Mouse (Mus musculus): ENCODE data around the gene Arl14ep. TPM values are rescaled to one million over a fixed set of nuclear protein-coding genes. Genes with fewer than 3 reads are reported as not detected.
A peak's percentile ranks its signal among the peaks of the same experiment; 100 is the strongest.
"Not testable (repeated sequence)": the region's sequence is repeated elsewhere in the genome, so short reads cannot be mapped to it uniquely, and the experiment has no call there.

Arl14ep gene
- polyA plus RNA-seq (2011; ENCODE audit: insufficient read length, low read depth, missing spikeins), result 88.1 and 131 TPM in 2 replicates

- H3K27ac ChIP-seq (ENCODE audit: insufficient read depth, low read length), result peak within 1 kb of the TSS; percentile 90
- H3K4me3 ChIP-seq (ENCODE audit: insufficient read depth, low read length), result peak within 1 kb of the TSS; percentile 91
- H3K4me1 ChIP-seq (ENCODE audit: control insufficient read depth, insufficient read depth, low read length), result peaks cover 3% of the 10 kb centered on the region; the same call in 1 of the 2 replicates
- peak; percentile 73 for TF ChIP-seq POLR2A (IDR thresholded peaks at IDR 0.05; ENCODE audit: low read depth, low read length)
- TF ChIP-seq CTCF (IDR thresholded peaks at IDR 0.05; ENCODE audit: borderline replicate concordance, insufficient read depth, low read length), result no peak
Observed at GRCm38 (mm10) chr2:106973959-106974639, at the start of gene Arl14ep. Arl14ep (minus strand) TSS chr2:106974424.

DNA sequence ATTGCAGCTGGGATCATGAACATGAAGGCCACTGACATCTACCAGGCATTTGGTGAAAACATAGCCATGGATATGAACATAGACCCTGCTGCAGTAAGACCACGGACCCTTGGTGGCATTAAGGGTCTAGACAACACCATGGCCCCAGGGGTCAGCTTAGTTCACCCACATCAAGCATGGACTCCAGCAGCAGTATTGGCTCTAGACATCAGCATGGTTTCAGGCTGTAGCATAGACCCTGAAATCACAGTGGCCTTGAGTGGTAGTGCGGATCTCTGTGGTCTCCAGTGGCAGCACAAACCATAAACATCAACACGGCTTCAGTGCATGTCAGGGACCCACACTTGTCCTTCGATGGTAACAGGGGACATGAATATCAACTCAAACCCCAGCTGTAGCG lies 48.5 kb upstream of the Arl14ep start:
- no peak overlapping the region for H3K27ac ChIP-seq (ENCODE audit: insufficient read depth, low read length)
- H3K4me3 ChIP-seq (ENCODE audit: insufficient read depth, low read length), result no peak overlapping the region
- no peaks in the 10 kb centered on the region for H3K4me1 ChIP-seq (ENCODE audit: control insufficient read depth, insufficient read depth, low read length)
- TF ChIP-seq POLR2A (IDR thresholded peaks at IDR 0.05; ENCODE audit: low read depth, low read length) (no peak), CTCF (IDR thresholded peaks at IDR 0.05; ENCODE audit: borderline replicate concordance, insufficient read depth, low read length) (no peak)

DNA sequence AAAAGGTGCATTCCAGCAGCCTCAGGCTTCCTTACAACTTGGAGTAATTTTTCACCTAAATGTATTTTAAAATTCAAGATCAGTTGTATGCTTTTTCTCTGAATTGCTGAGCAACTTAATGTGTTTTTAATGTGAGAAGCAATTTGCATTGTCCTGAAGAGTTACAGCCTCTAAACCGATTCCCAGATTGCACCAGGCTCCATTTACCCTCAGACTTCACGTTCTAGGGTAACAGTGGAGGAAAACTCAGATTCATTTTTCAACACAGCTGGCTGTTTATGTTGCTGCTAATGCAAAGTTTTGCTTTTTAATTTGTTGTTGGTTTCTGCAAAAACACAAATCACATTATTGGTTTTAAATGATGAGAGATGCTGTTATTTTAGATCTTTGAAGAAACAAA lies 45.1 kb upstream of the Arl14ep start:
- H3K27ac ChIP-seq (ENCODE audit: insufficient read depth, low read length), result no peak overlapping the region
- H3K4me1 ChIP-seq (ENCODE audit: control insufficient read depth, insufficient read depth, low read length), result no peaks in the 10 kb centered on the region
- H3K4me3 ChIP-seq (ENCODE audit: insufficient read depth, low read length), result no peak overlapping the region
- no peak for TF ChIP-seq POLR2A (IDR thresholded peaks at IDR 0.05; ENCODE audit: low read depth, low read length)
- no peak for TF ChIP-seq CTCF (IDR thresholded peaks at IDR 0.05; ENCODE audit: borderline replicate concordance, insufficient read depth, low read length)

GRCm38 (mm10) chr2:107013161-107013560 lies 38.9 kb upstream of the Arl14ep start:
- TF ChIP-seq CTCF (IDR thresholded peaks at IDR 0.05; ENCODE audit: borderline replicate concordance, insufficient read depth, low read length) (no peak), POLR2A (IDR thresholded peaks at IDR 0.05; ENCODE audit: low read depth, low read length) (no peak)

GRCm38 (mm10) chr2:107012318-107012717 lies 38.1 kb upstream of the Arl14ep start:
- no peak overlapping the region for H3K27ac ChIP-seq (ENCODE audit: insufficient read depth, low read length)
- H3K4me3 ChIP-seq (ENCODE audit: insufficient read depth, low read length), result no peak overlapping the region
- TF ChIP-seq CTCF (IDR thresholded peaks at IDR 0.05; ENCODE audit: borderline replicate concordance, insufficient read depth, low read length), result no peak
- no peak for TF ChIP-seq POLR2A (IDR thresholded peaks at IDR 0.05; ENCODE audit: low read depth, low read length)
- H3K4me1 ChIP-seq (ENCODE audit: control insufficient read depth, insufficient read depth, low read length), result no peaks in the 10 kb centered on the region

More at GRCm38 (mm10) chr2:107013161-107013560, 38.9 kb upstream of the Arl14ep start:
- no peak overlapping the region for H3K27ac ChIP-seq (ENCODE audit: insufficient read depth, low read length)
- no peaks in the 10 kb centered on the region for H3K4me1 ChIP-seq (ENCODE audit: control insufficient read depth, insufficient read depth, low read length)
- H3K4me3 ChIP-seq (ENCODE audit: insufficient read depth, low read length), result no peak overlapping the region

- Histone ChIP-seq H3K4me3 (ENCODE audit: insufficient read depth, low read length) (no peak overlapping the region), H3K4me1 (ENCODE audit: control insufficient read depth, insufficient read depth, low read length) (no peaks in the 10 kb centered on the region), H3K27ac (ENCODE audit: insufficient read depth, low read length) (no peak overlapping the region)
- TF ChIP-seq POLR2A (IDR thresholded peaks at IDR 0.05; ENCODE audit: low read depth, low read length) (no peak), CTCF (IDR thresholded peaks at IDR 0.05; ENCODE audit: borderline replicate concordance, insufficient read depth, low read length) (no peak)
Observed at GRCm38 (mm10) chr2:107010160-107010559, 35.9 kb upstream of the Arl14ep start.

DNA sequence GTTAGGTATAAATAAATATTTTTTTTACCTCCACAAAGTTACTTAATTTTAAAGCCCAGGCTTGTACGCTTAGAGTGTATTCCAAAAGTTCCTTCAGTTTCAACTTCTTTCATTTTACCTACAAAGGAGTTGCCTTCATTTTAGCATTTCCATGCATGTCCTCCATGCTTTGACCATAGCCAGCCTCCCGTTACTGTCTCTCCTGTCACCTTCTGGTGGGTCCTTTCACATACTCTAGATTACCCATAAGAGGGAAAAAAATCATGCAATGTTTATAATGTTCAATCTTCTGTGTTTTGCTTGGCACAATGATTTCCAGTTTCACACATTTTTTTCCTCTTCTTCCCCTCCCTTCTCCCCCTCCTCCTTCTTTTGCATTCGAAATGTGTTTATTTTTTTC lies 32.2 kb upstream of the Arl14ep start:
- Histone ChIP-seq H3K4me1 (ENCODE audit: control insufficient read depth, insufficient read depth, low read length) (no peaks in the 10 kb centered on the region), H3K4me3 (ENCODE audit: insufficient read depth, low read length) (no peak overlapping the region), H3K27ac (ENCODE audit: insufficient read depth, low read length) (no peak overlapping the region)
- TF ChIP-seq POLR2A (IDR thresholded peaks at IDR 0.05; ENCODE audit: low read depth, low read length), result no peak
- no peak for TF ChIP-seq CTCF (IDR thresholded peaks at IDR 0.05; ENCODE audit: borderline replicate concordance, insufficient read depth, low read length)

- not testable (repeated sequence) for H3K4me1 ChIP-seq (ENCODE audit: control insufficient read depth, insufficient read depth, low read length); H3K27ac ChIP-seq (ENCODE audit: insufficient read depth, low read length); H3K4me3 ChIP-seq (ENCODE audit: insufficient read depth, low read length)
Observed at GRCm38 (mm10) chr2:107005876-107006275, 31.7 kb upstream of the Arl14ep start.

GRCm38 (mm10) chr2:106991261-106991660 lies 17.0 kb upstream of the Arl14ep start:
- H3K4me3 ChIP-seq (ENCODE audit: insufficient read depth, low read length), result no peak overlapping the region

GRCm38 (mm10) chr2:106984945-106985344 lies 10.7 kb upstream of the Arl14ep start:
- TF ChIP-seq CTCF (IDR thresholded peaks at IDR 0.05; ENCODE audit: borderline replicate concordance, insufficient read depth, low read length) (no peak), POLR2A (IDR thresholded peaks at IDR 0.05; ENCODE audit: low read depth, low read length) (no peak)
- Histone ChIP-seq H3K27ac (ENCODE audit: insufficient read depth, low read length) (no peak overlapping the region), H3K4me1 (ENCODE audit: control insufficient read depth, insufficient read depth, low read length) (no peaks in the 10 kb centered on the region; the same call in 1 of the 2 replicates), H3K4me3 (ENCODE audit: insufficient read depth, low read length) (no peak overlapping the region)

More at GRCm38 (mm10) chr2:106991261-106991660, 17.0 kb upstream of the Arl14ep start:
- Histone ChIP-seq H3K27ac (ENCODE audit: insufficient read depth, low read length) (no peak overlapping the region), H3K4me1 (ENCODE audit: control insufficient read depth, insufficient read depth, low read length) (no peaks in the 10 kb centered on the region)
- no peak for TF ChIP-seq POLR2A (IDR thresholded peaks at IDR 0.05; ENCODE audit: low read depth, low read length)
